9 mouse cellular contexts compared by ENCODE assay signal in the genomic region with DNA sequence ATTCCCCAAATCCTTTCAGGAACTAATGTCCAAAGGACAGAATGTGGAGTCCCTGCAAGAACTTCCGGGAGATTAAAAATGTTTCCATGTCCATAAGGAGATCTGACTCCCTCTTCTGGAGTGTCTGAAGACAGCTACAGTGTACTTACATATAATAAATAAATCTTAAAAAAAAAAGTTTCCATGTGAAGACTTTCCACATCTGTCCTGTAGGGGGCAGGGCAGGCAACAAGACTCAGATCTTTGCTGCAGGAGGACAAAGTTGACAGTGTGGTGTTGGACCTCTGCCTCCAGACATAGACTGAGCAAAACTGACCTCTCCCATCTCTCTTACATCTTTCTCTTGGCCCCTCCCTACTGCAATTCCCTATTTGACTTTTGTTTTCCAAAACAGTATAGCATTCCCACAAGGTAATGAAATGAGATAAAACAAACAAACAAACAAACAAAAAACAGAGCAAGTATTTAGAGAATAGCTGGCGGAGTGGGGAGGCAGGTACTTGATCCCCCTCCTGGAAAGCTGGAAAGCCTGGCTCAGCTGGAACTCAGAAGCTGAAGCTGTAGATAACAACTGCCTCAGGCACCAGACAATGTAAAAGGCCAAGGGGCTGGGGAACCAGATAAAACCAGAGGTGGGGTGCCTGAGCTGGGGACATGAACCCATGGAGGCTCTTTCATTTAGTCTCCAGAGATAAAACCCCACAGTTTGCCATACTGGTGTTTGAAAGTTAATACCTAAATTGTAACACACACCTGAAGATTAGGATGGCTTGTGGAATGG.
A peak's percentile ranks its signal among the peaks of the same experiment; 100 is the strongest.
DNase-seq lines count a peak whose midpoint lies in the region; ATAC-seq and TF ChIP-seq lines count a peak whose summit lies in the region.
"Had no signal": no experiment of that assay in that cellular context is flagged by ENCODE, and none has a peak within 500 bp of the region (broad histone marks: within the 10 kb centered on the region; RNA-seq: fewer than 3 reads in every experiment).

No protein-coding gene starts in this region.

- H3K27me3 ChIP-seq in lung, embryonic 14.5 days (ENCODE audit: insufficient read depth, low read length), result no peaks in the 10 kb centered on the region
- H3K27me3 ChIP-seq in midbrain, embryonic 10.5 days (ENCODE audit: low read depth, poor library complexity, severe bottlenecking), result no peaks in the 10 kb centered on the region

- H3K4me3 ChIP-seq in left cerebral cortex, adult 2 months, result no peak overlapping the region
- no peak overlapping the region for H3K4me3 ChIP-seq in lung, embryonic 14.5 days (ENCODE audit: low read depth, low read length)
- H3K4me3 ChIP-seq in midbrain, embryonic 10.5 days, result no peak overlapping the region

- H3K9ac ChIP-seq in lung, embryonic 14.5 days, result no peak overlapping the region

- H3K36me3 ChIP-seq in lung, embryonic 14.5 days (ENCODE audit: insufficient read depth), result peaks cover 20% of the 10 kb centered on the region; the same call in 1 of the 2 replicates
- peaks cover 49% of the 10 kb centered on the region for H3K36me3 ChIP-seq in midbrain, embryonic 10.5 days

- 66% methylated on average over 2 of the region's 2 CpGs for WGBS in lung, embryonic 14.5 days
- WGBS in midbrain, embryonic 10.5 days, result 83% methylated on average over 2 of the region's 2 CpGs

- TF ChIP-seq CTCF in left cerebral cortex, adult 2 months (IDR thresholded peaks at IDR 0.05), result peak; percentile 71
- peak; percentile 66 for TF ChIP-seq CTCF in lung, embryonic 14.5 days (IDR thresholded peaks at IDR 0.05; ENCODE audit: low read depth)

- H3K4me2 ChIP-seq in lung, embryonic 14.5 days, result no peak overlapping the region

- no peaks in the 10 kb centered on the region for H3K4me1 ChIP-seq in lung, embryonic 14.5 days (ENCODE audit: insufficient read depth)
- H3K4me1 ChIP-seq in midbrain, embryonic 10.5 days, result no peaks in the 10 kb centered on the region

- no peaks in the 10 kb centered on the region for H3K9me3 ChIP-seq in lung, embryonic 14.5 days (ENCODE audit: low read depth, low read length)
- H3K9me3 ChIP-seq in midbrain, embryonic 10.5 days (replicated peaks), result no peaks in the 10 kb centered on the region

- peak; percentile 41 for DNase-seq in adrenal gland, postnatal 14 days
- DNase-seq in adrenal gland, adult 8-10 months, result no peak
- DNase-seq in left cerebral cortex, adult 2 months (ENCODE audit: extremely low spot score in 1 of 2, low spot score in 2 of 2), result no peak
- no peak for DNase-seq in left cerebral cortex, adult 9 months (ENCODE audit: low spot score in 2 of 2)
- DNase-seq in c-Kit-positive CD71-positive TER-119-negative erythroid progenitor cells, embryonic 14.5 days (ENCODE audit: low read depth), result peak; percentile 56
- peak; percentile 59 for DNase-seq in lung, embryonic 14.5 days
- no peak for DNase-seq in midbrain, embryonic 10.5 days (ENCODE audit: low spot score)
- no peak for DNase-seq in right cerebral cortex, postnatal 14 days

- intact Hi-C loops in left cerebral cortex, adult 2 months (cut with DNase I), result loop anchor here (5.0 kb wide), 1 partner anchor 56 kb away; no protein-coding TSS in a partner anchor

- ATAC-seq in lung, embryonic 14.5 days (ENCODE audit: insufficient read depth), result no peak; the same call in 1 of the 2 replicates

- H3K27ac ChIP-seq in left cerebral cortex, adult 2 months, result no peak overlapping the region
- no peak overlapping the region for H3K27ac ChIP-seq in lung, embryonic 14.5 days (ENCODE audit: low read depth)
- no peak overlapping the region for H3K27ac ChIP-seq in midbrain, embryonic 10.5 days (replicated peaks)
- H3K27ac ChIP-seq: macrophage had no signal

Comparison
In these comparisons a context has a peak if more than half of its experiments do, and no peak if none do; other contexts are left out.
1. DNase-seq: peak in adrenal gland, postnatal 14 days (single experiment), c-Kit-positive CD71-positive TER-119-negative erythroid progenitor cells, embryonic 14.5 days (single experiment) and lung, embryonic 14.5 days (single experiment); none in adrenal gland, adult 8-10 months (single experiment), left cerebral cortex, adult 2 months (0 of 2), left cerebral cortex, adult 9 months (0 of 2), midbrain, embryonic 10.5 days (single experiment) and right cerebral cortex, postnatal 14 days (single experiment).